Mouse (Mus musculus) neural tube, embryonic 13.5 days (tissue): ENCODE measurements around the gene Gm49721. TPM values are rescaled to one million over a fixed set of nuclear protein-coding genes. Genes with fewer than 3 reads are reported as not detected.
"Not testable (repeated sequence)": the region's sequence is repeated elsewhere in the genome, so short reads cannot be mapped to it uniquely, and the experiment has no call there.

Experiments used
- ATAC-seq: fragments of 200-750 bp; cut with Nextera tagmentation; 2 replicates; pipeline ENCODE4 v1.8.0; 2017; ENCODE audit warnings: low read depth, mild to moderate bottlenecking, moderate TSS enrichment, moderate library complexity
- H3K27ac ChIP-seq: fragments of 300-500 bp; sonication (generic); replicated peaks from 2 replicates; pipeline ENCODE4 v1.5.1; 2015; ENCODE audit warnings: moderate library complexity, mild to moderate bottlenecking, inconsistent platforms
- H3K27me3 ChIP-seq: fragments of 300-500 bp; sonication (generic); 2 replicates; pipeline ENCODE4 v1.6.1; 2015; ENCODE audit warnings: mild to moderate bottlenecking, inconsistent platforms
- H3K36me3 ChIP-seq: fragments of 300-500 bp; sonication (generic); 2 replicates; pipeline ENCODE4 v1.6.1; 2015; ENCODE audit warnings: mild to moderate bottlenecking, inconsistent platforms
- H3K4me1 ChIP-seq: fragments of 300-500 bp; sonication (generic); replicated peaks from 2 replicates; pipeline ENCODE4 v1.6.1; 2015; ENCODE audit warnings: inconsistent platforms
- H3K4me2 ChIP-seq: fragments of 300-500 bp; sonication (generic); 2 replicates; pipeline ENCODE4 v1.6.1; 2015; ENCODE audit warnings: inconsistent platforms, mild to moderate bottlenecking, moderate library complexity
- H3K4me3 ChIP-seq: fragments of 300-500 bp; sonication (generic); 2 replicates; pipeline ENCODE4 v1.5.1; 2015; ENCODE audit warnings: mild to moderate bottlenecking, inconsistent platforms
- H3K9ac ChIP-seq: fragments of 300-500 bp; sonication (generic); 2 replicates; pipeline ENCODE4 v1.6.1; 2015; ENCODE audit warnings: moderate library complexity, mild to moderate bottlenecking, inconsistent platforms
- H3K9me3 ChIP-seq: fragments of 300-500 bp; sonication (generic); 2 replicates; pipeline ENCODE4 v1.6.1; 2016; ENCODE audit warnings: inconsistent platforms
- WGBS: fragments of 180-500 bp; shearing (Covaris S2); methylation state at CpG from one replicate; pipeline ENCODE4 v1.1.7; 2015; 5-methylcytosine and 5-hydroxymethylcytosine counted together
- polyA plus RNA-seq: library from polyadenylated mRNA; unstranded; fragments of >200 nt; fragmentation: Nextera tagmentation; extraction: Ambion mirVana; gene quantifications from 2 replicates; pipeline ENCODE4 v1.2.1, GENCODE M21; 2015

The Gm49721 gene
- polyA plus RNA-seq, 1 experiment from 2014 or later = 0.47 TPM

DNA sequence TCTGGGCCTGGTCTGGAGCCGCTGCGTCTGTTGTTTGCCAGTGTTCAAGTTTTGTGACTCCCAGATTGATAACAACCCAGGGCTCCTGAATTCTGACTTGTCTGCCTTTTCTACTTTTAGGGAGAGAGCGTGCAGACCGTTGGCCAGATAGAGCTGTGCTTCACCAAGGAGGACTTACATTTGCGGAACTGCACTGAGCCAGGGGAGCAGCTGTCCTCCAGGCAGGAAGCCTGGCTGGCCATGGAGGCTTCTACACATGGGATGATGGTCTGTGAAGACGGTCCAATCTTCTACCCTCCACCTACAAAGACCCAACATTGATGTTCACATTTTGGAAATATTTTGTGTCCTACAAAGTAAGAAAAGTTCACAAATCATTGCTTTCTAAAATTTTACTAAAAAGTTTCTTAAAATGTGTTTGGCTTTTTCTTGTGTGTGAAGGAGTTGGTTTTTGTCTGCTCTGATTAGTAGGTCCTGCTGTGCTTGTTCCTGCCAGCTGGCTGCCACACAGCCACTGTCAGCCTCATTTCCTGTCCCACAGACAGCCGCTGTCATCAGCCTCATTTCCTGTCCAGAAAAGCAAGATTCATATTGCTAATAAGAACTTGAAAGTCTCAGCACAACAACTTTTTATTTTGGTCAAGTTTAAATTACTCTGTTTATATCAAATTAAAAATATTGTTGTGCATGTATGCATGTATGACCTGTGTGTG is 19.2 kb downstream of the Gm49721 start:
- not testable (repeated sequence) for H3K4me2 ChIP-seq, H3K27ac ChIP-seq, H3K9ac ChIP-seq, ATAC-seq, H3K4me3 ChIP-seq, H3K27me3 ChIP-seq, H3K9me3 ChIP-seq, H3K4me1 ChIP-seq, H3K36me3 ChIP-seq
- 88% methylated on average over 1 of the region's 7 CpGs for WGBS

DNA sequence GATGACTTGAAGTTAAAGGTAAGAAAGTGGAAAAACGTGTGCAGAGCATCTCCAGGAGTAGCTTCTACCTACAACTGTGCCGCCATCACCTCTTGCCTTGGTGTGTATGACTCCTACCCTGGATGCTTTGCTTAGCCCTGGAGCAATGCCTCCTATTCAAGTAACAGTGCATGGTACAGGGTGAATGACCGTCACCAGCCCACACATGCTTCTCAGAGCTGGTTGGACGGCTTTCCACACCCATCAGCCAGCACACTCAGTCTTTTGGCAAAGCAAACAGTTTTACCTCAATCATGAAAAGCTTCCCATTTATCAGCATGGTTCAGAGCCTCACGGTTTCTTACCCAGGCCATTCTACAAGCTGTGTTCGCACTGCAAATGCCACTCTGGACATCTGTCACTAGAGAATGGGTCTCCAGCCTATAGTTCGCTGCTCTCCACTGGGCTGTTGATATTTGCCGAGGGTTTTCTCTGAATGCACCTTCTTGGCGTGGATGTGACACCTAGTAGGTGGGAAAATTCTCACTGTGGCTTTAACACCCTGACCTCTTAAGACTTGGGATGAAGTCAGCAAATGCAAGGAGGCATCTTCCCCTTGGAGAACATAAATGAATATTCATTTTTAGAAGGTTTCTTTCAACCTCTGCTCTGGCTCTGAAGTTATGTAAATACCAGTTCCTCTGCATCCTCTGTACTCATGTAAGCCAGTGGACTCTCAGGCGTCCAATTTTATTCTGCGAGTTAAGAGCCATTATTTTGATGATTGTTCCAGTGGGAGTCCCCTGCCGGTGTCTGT is 23.3 kb downstream of the Gm49721 start:
- H3K27ac ChIP-seq, H3K4me1 ChIP-seq, H3K36me3 ChIP-seq, ATAC-seq, H3K27me3 ChIP-seq, H3K9me3 ChIP-seq, H3K4me2 ChIP-seq, H3K9ac ChIP-seq, H3K4me3 ChIP-seq: not testable (repeated sequence)
- WGBS = 84% methylated on average over 9 of the region's 12 CpGs

GRCm38 (mm10) chr17:7003392-7003791 is 24.7 kb downstream of the Gm49721 start:
- H3K27ac ChIP-seq, H3K27me3 ChIP-seq, H3K9ac ChIP-seq, H3K4me1 ChIP-seq, H3K4me2 ChIP-seq, H3K9me3 ChIP-seq, H3K36me3 ChIP-seq, ATAC-seq, H3K4me3 ChIP-seq: not testable (repeated sequence)
- no CpG with 5 or more reads among the region's 3 CpGs for WGBS

DNA sequence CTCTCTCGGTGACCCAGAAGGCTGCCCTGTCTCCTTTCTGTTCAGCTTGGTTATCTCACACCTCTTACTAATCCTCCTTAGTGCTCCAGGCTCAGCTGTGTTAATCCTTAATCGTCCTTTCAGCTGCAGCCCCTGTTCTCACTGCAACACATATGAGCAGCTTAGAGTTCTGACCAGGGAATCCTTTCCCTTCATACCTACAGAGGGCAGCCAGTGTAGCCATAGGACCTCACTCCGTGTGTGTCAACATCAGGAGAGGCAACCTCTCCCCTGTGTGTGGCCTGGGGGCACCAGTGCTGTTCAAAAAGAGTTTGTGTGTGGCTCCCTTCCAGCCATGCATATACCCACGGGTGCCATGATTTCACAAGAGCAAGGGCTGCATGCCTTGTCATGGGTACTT is 26.9 kb downstream of the Gm49721 start:
- not testable (repeated sequence) for H3K27ac ChIP-seq, H3K4me3 ChIP-seq, H3K4me1 ChIP-seq, ATAC-seq, H3K27me3 ChIP-seq, H3K9ac ChIP-seq, H3K36me3 ChIP-seq, H3K4me2 ChIP-seq, H3K9me3 ChIP-seq
- 71% methylated on average over 4 of the region's 4 CpGs for WGBS

GRCm38 (mm10) chr17:7008885-7009284 is 30.2 kb downstream of the Gm49721 start:
- not testable (repeated sequence) for H3K36me3 ChIP-seq, H3K4me1 ChIP-seq, H3K4me2 ChIP-seq, H3K9me3 ChIP-seq, H3K27ac ChIP-seq, H3K9ac ChIP-seq, H3K27me3 ChIP-seq, ATAC-seq, H3K4me3 ChIP-seq

GRCm38 (mm10) chr17:7009440-7009839 is 30.7 kb downstream of the Gm49721 start:
- not testable (repeated sequence) for H3K36me3 ChIP-seq, H3K9me3 ChIP-seq, H3K4me1 ChIP-seq, ATAC-seq, H3K4me2 ChIP-seq, H3K27me3 ChIP-seq, H3K9ac ChIP-seq, H3K4me3 ChIP-seq, H3K27ac ChIP-seq
- WGBS = no CpG with 5 or more reads among the region's 7 CpGs

- H3K4me3 ChIP-seq, ATAC-seq, H3K4me1 ChIP-seq, H3K27me3 ChIP-seq, H3K27ac ChIP-seq, H3K4me2 ChIP-seq, H3K9me3 ChIP-seq, H3K36me3 ChIP-seq, H3K9ac ChIP-seq: not testable (repeated sequence)
- 75% methylated on average over 5 of the region's 9 CpGs for WGBS
Measured at GRCm38 (mm10) chr17:7009901-7010300, 31.2 kb downstream of the Gm49721 start.

DNA sequence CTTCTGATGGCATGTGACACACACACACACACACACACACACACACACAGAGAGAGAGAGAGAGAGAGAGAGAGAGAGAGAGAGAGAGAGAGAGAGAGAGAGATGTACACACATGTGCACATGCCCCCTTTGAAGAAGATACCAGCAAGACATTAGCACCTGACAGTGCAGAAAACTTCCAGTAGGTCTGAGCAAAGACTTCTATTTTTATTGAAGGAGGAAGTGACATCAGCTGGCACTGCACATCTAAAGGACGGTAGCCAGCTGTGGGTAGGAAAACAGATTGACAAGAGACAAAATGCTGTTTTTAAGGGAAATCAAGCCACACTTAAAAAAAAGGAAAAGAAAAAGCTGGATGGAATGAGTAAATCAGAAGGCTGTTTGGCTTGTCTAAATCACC is 35.5 kb downstream of the Gm49721 start:
- not testable (repeated sequence) for ATAC-seq, H3K4me2 ChIP-seq, H3K9me3 ChIP-seq, H3K4me1 ChIP-seq, H3K36me3 ChIP-seq, H3K27me3 ChIP-seq, H3K27ac ChIP-seq, H3K4me3 ChIP-seq, H3K9ac ChIP-seq
- WGBS = no CpG with 5 or more reads among the region's 1 CpGs

GRCm38 (mm10) chr17:7025257-7025656 is 46.6 kb downstream of the Gm49721 start, which contains the start of gene Gm1604a:
Gene Gm1604a (plus strand): TSS chr17:7025568.
- peak; percentile 87 for ATAC-seq
- H3K36me3 ChIP-seq, H3K9ac ChIP-seq, H3K4me1 ChIP-seq, H3K27ac ChIP-seq, H3K4me3 ChIP-seq, H3K27me3 ChIP-seq, H3K4me2 ChIP-seq, H3K9me3 ChIP-seq: not testable (repeated sequence)
- 9% methylated on average over 4 of the region's 14 CpGs for WGBS

- 17% methylated on average over 3 of the region's 14 CpGs for WGBS
- H3K4me2 ChIP-seq, H3K27me3 ChIP-seq, H3K36me3 ChIP-seq, H3K9ac ChIP-seq, H3K9me3 ChIP-seq, H3K4me1 ChIP-seq, H3K27ac ChIP-seq, H3K4me3 ChIP-seq: not testable (repeated sequence)
- ATAC-seq = peak; percentile 25; the same call in 1 of the 2 replicates
Measured at GRCm38 (mm10) chr17:7025764-7026346, 47.2 kb downstream of the Gm49721 start.

DNA sequence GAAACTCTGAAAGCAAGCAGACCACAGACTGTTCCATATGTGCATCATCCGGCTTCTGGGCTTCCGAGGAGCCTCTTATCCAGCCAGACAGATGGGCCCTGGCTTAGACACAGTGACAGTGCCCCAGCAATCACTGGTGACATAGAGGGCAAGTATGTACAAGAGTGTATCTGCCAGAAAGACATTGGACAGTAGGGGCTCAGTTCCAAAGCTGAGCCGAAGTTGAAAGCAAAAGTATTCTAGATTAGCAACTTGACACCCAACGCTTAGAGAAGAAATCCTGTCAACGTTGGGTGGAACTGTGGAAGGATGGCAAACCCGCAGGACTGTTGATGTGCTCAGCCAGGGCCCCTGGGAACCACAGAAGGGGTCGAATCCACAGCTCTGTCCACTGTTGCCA is 51.5 kb downstream of the Gm49721 start:
- not testable (repeated sequence) for ATAC-seq, H3K27ac ChIP-seq, H3K4me2 ChIP-seq, H3K9me3 ChIP-seq, H3K27me3 ChIP-seq, H3K36me3 ChIP-seq, H3K4me3 ChIP-seq, H3K4me1 ChIP-seq, H3K9ac ChIP-seq
- WGBS = 87% methylated on average over 7 of the region's 7 CpGs

DNA sequence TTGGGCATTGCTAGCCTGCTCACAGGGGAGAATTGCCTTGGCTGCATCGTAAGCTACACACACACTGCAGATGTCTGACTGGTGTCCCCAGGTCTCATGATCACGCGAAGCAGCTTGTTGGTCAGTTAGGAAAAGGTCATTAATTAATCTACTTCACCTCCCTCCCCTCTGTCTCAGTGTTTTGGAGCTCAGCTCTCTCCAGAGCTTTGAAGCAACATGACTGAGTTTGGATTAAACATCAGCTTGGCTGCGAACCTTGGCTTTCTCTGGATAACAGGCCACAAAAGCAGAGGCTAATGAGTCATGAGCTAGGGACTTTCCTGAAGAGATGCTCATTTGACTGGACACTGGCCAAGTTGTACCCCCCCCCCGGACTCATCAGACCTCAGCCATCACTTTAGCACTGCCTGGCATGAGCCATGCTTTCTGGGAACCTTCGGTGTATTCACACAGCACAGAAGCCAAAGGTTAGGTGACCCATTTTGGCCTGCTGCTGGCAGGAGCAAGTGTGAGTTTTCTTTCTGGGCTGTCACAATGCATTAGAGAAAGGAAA is 52.0 kb downstream of the Gm49721 start:
- not testable (repeated sequence) for H3K27ac ChIP-seq, H3K4me3 ChIP-seq

More for the DNA sequence above, 52.0 kb downstream of the Gm49721 start:
- ATAC-seq, H3K9me3 ChIP-seq, H3K9ac ChIP-seq, H3K36me3 ChIP-seq, H3K4me1 ChIP-seq, H3K4me2 ChIP-seq, H3K27me3 ChIP-seq: not testable (repeated sequence)
- WGBS = 70% methylated on average over 3 of the region's 6 CpGs
